Mouse (Mus musculus) Patski (cell line): ENCODE data around the gene Alyref. TPM values are rescaled to one million over a fixed set of nuclear protein-coding genes. Genes with fewer than 3 reads are reported as not detected.

ENCODE experiments used
- ATAC-seq: fragments of 100-300 bp; one replicate; pipeline ENCODE4 v1.8.0; 2021
- CTCF ChIA-PET: fragments of 350-600 bp; sonication (Branson Sonifier 250); formaldehyde crosslinking; loops from one replicate; lab custom pipeline; 2022; ENCODE audit warnings: inconsistent platforms; lab: Charles Lee
- POLR2A ChIA-PET: fragments of 350-600 bp; sonication (Branson Sonifier 250); formaldehyde crosslinking; loops from one replicate; lab custom pipeline; 2022; ENCODE audit warnings: antibody characterized with exemption, inconsistent platforms; lab: Charles Lee
- DNase-seq: peaks from one replicate; pipeline ENCODE4 v3.0.0-alpha.2; 2011; ENCODE audit warnings: low read depth, low spot score
- H3K27me3 ChIP-seq: fragments of 371-371 bp; one replicate; pipeline ENCODE4 v1.5.1; 2021
- CTCF ChIP-seq: fragments of 100-300 bp; IDR thresholded peaks from one replicate; pipeline ENCODE4 v1.5.1; 2021
- in situ Hi-C: fragments of 300-500 bp; cut with MboI; formaldehyde crosslinking; loops from 3 replicates; pipeline ENCODE4 v1.11.1; 2018; ENCODE audit warnings: low pct_unique_long_range_greater_than_20kb, mixed read lengths
- polyA plus RNA-seq: library from polyadenylated mRNA; unstranded; gene quantifications from one replicate; pipeline ENCODE4 v1.2.3, GENCODE M21; 2021

The Alyref gene
- polyA plus RNA-seq = 118 TPM

GRCm38 (mm10) chr11:120598283-120598989, at the start of gene Alyref, which contains the start of gene Anapc11:
Gene Alyref (minus strand): TSS chr11:120598365.
Gene Anapc11 (plus strand): TSS chr11:120598421.
- no peaks in the 10 kb centered on the region for H3K27me3 ChIP-seq
- peak; percentile 92 for ATAC-seq
- in situ Hi-C loops = no loop called here
- POLR2A ChIA-PET = interaction anchor here (0.6 to 0.9 kb wide), 2 partner anchors 10 to 32 kb away, joined by 3 read pairs; no protein-coding TSS in a partner anchor
- CTCF ChIA-PET = interaction anchor here (1.3 kb wide), 1 partner anchor 16 kb away, joined by 3 read pairs; no protein-coding TSS in a partner anchor
- DNase-seq = peak; percentile 72
- no peak for TF ChIP-seq CTCF

- in situ Hi-C loops = no loop called here
- TF ChIP-seq CTCF = no peak
- DNase-seq (no peak), ATAC-seq (no peak)
- ChIA-PET CTCF (no interaction called here), POLR2A (no interaction called here)
- peaks cover 20% of the 10 kb centered on the region for H3K27me3 ChIP-seq
Observed at GRCm38 (mm10) chr11:120647047-120647830, 49.1 kb upstream of the Alyref start.

GRCm38 (mm10) chr11:120643601-120643987, 45.4 kb upstream of the Alyref start, which contains the start of gene Pycr1:
Gene Pycr1 (minus strand): TSS chr11:120643769.
- no peaks in the 10 kb centered on the region for H3K27me3 ChIP-seq
- ChIA-PET CTCF (interaction anchor here (1.1 to 2.2 kb wide), 6 partner anchors 11 to 133 kb away, joined by 3 to 10 read pairs (median 4); no protein-coding TSS in a partner anchor), POLR2A (interaction anchor here (1.5 to 2.0 kb wide), 2 partner anchors 11 to 17 kb away, joined by 3 to 8 read pairs; partner anchors contain the start of gene Mafg)
- no peak for DNase-seq
- peak; percentile 89 for ATAC-seq
- no peak for TF ChIP-seq CTCF
- in situ Hi-C loops = no loop called here

GRCm38 (mm10) chr11:120642939-120643600, 44.9 kb upstream of the Alyref start:
- CTCF ChIA-PET = interaction anchor here (1.1 to 2.2 kb wide), 5 partner anchors 11 to 133 kb away, joined by 3 to 10 read pairs (median 6); no protein-coding TSS in a partner anchor
- TF ChIP-seq CTCF = no peak
- H3K27me3 ChIP-seq = no peaks in the 10 kb centered on the region
- DNase-seq (no peak), ATAC-seq (peak; percentile 23)
- in situ Hi-C loops = no loop called here
- POLR2A ChIA-PET = interaction anchor here (1.3 to 2.0 kb wide), 3 partner anchors 10 to 17 kb away, joined by 3 to 8 read pairs (median 3); partner anchors contain the start of gene Mafg

GRCm38 (mm10) chr11:120641869-120642268, 43.7 kb upstream of the Alyref start:
- CTCF ChIA-PET = interaction anchor here (1.0 to 1.1 kb wide), 2 partner anchors 17 to 57 kb away, joined by 3 to 5 read pairs; no protein-coding TSS in a partner anchor
- in situ Hi-C loops = no loop called here

GRCm38 (mm10) chr11:120641255-120641654, 43.1 kb upstream of the Alyref start:
- ChIA-PET CTCF (interaction anchor here (1.0 kb wide), 1 partner anchor 17 kb away, joined by 5 read pairs; no protein-coding TSS in a partner anchor), POLR2A (no interaction called here)
- no peak for ATAC-seq
- DNase-seq = no peak
- TF ChIP-seq CTCF = no peak
- no peaks in the 10 kb centered on the region for H3K27me3 ChIP-seq
- in situ Hi-C loops = no loop called here

More at GRCm38 (mm10) chr11:120641869-120642268, 43.7 kb upstream of the Alyref start:
- H3K27me3 ChIP-seq = no peaks in the 10 kb centered on the region
- DNase-seq (no peak), ATAC-seq (no peak)
- no peak for TF ChIP-seq CTCF
- POLR2A ChIA-PET = interaction anchor here (0.6 to 1.3 kb wide), 2 partner anchors 11 to 156 kb away, joined by 3 read pairs; no protein-coding TSS in a partner anchor

GRCm38 (mm10) chr11:120634810-120635209, 36.6 kb upstream of the Alyref start:
- ATAC-seq = no peak
- no peak for TF ChIP-seq CTCF
- no peaks in the 10 kb centered on the region for H3K27me3 ChIP-seq
- in situ Hi-C loops = no loop called here
- CTCF ChIA-PET = no interaction called here
- POLR2A ChIA-PET = no interaction called here
- no peak for DNase-seq

- no peaks in the 10 kb centered on the region for H3K27me3 ChIP-seq
- no peak for TF ChIP-seq CTCF
- ChIA-PET POLR2A (interaction anchor here (0.9 to 1.6 kb wide), 3 partner anchors 9 to 18 kb away, joined by 3 to 8 read pairs (median 3); partner anchors contain the start of gene Pycr1), CTCF (interaction anchor here (0.7 to 1.2 kb wide), 2 partner anchors 10 to 143 kb away, joined by 3 read pairs; no protein-coding TSS in a partner anchor)
- in situ Hi-C loops = no loop called here
- ATAC-seq (peak; percentile 42), DNase-seq (no peak)
Observed at GRCm38 (mm10) chr11:120633520-120634343, 35.6 kb upstream of the Alyref start, which contains the start of gene Mafg. Gene Mafg (minus strand): TSS chr11:120633600.
